Comparison of ENCODE assay signal across 8 mouse cellular contexts in the genomic region with DNA sequence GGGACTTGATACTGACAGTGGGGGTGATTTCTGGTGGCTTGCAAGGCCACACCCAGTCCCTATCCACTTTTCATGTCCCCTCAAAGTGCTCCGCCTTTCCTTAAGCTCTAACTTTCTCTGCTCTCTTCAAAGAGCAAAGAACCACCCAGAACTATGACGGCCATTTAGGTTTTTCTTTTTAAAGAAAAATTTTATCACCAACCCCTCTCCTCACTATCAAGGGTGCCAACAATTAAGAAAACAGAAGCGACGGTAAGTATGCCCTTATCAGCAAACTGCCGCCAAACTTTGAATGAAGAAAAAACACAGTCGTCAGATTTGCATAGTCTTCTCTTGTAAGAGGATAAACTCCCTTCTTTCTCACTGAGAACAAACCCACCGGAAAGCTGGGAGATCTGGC. TPM values are rescaled to one million over a fixed set of nuclear protein-coding genes. Genes with fewer than 3 reads are reported as not detected.
DNase-seq lines count a peak whose midpoint lies in the region; ATAC-seq and TF ChIP-seq lines count a peak whose summit lies in the region.

No protein-coding gene starts in this region.

- peak overlapping the region; percentile 94 for H3K4me3 ChIP-seq in heart, adult 2 months
- H3K4me3 ChIP-seq in ES-E14 (ENCODE audit: insufficient read depth in 1 of 2, low read depth in 1 of 2, low read length in 2 of 2, poor library complexity in 1 of 2, severe bottlenecking in 1 of 2) = peak overlapping the region; percentile 78 to 92
- H3K4me3 ChIP-seq in forebrain, postnatal 0 days (ENCODE audit: low read depth, low read length) = peak overlapping the region; percentile 85
- peak overlapping the region; percentile 91 for H3K4me3 ChIP-seq in liver, embryonic 16.5 days (ENCODE audit: low read depth, low read length)

- intact Hi-C loops in heart, adult 2 months (cut with DNase I) = loop anchor here (5.0 kb wide), 2 partner anchors 53 to 72 kb away; a partner anchor contains a TSS

- no peak for TF ChIP-seq CTCF in heart, adult 2 months (IDR thresholded peaks at IDR 0.05)
- no peak for TF ChIP-seq CTCF in forebrain, postnatal 0 days (IDR thresholded peaks at IDR 0.05; ENCODE audit: low read depth)

- TF ChIP-seq POLR2A in heart, adult 2 months (IDR thresholded peaks at IDR 0.05; ENCODE audit: insufficient read depth, low read depth, low read length) = no peak

- H3K9ac ChIP-seq in heart, adult 2 months (ENCODE audit: low read depth, low read length) = no peak overlapping the region
- peak overlapping the region; percentile 87 for H3K9ac ChIP-seq in ES-E14 (ENCODE audit: insufficient read depth, low read depth, low read length, poor library complexity, severe bottlenecking)
- peak overlapping the region; percentile 81; the same call in 1 of the 2 replicates for H3K9ac ChIP-seq in forebrain, postnatal 0 days
- H3K9ac ChIP-seq in liver, embryonic 16.5 days (ENCODE audit: low read depth, low read length) = peak overlapping the region; percentile 73

- no peaks in the 10 kb centered on the region for H3K27me3 ChIP-seq in heart, adult 2 months (ENCODE audit: control insufficient read depth, insufficient read depth, low read length)
- H3K27me3 ChIP-seq in forebrain, postnatal 0 days (ENCODE audit: insufficient read depth, low read length) = no peaks in the 10 kb centered on the region
- no peaks in the 10 kb centered on the region for H3K27me3 ChIP-seq in liver, embryonic 16.5 days (ENCODE audit: control insufficient read depth, insufficient read depth, low read depth, low read length)

- no peaks in the 10 kb centered on the region; the same call in 1 of the 2 replicates for H3K4me1 ChIP-seq in heart, adult 2 months (ENCODE audit: control insufficient read depth, insufficient read depth, low read length)
- H3K4me1 ChIP-seq in ES-E14 (ENCODE audit: control insufficient read depth in 2 of 2, insufficient read depth in 2 of 2, low read length in 2 of 2, poor library complexity in 1 of 2) = peaks cover 0 to 7% of the 10 kb centered on the region in 2 experiments; a peak in 2 of 4 replicates
- H3K4me1 ChIP-seq in forebrain, postnatal 0 days (ENCODE audit: insufficient read depth) = peaks cover 10% of the 10 kb centered on the region; the same call in 1 of the 2 replicates
- peaks cover 29% of the 10 kb centered on the region for H3K4me1 ChIP-seq in liver, embryonic 16.5 days (ENCODE audit: control insufficient read depth, low read depth, low read length)

- H3K36me3 ChIP-seq in heart, adult 2 months (ENCODE audit: control insufficient read depth, insufficient read depth, low read length) = no peaks in the 10 kb centered on the region
- H3K36me3 ChIP-seq in ES-E14 (ENCODE audit: control insufficient read depth, insufficient read depth, low read length, poor library complexity, severe bottlenecking) = no peaks in the 10 kb centered on the region
- no peaks in the 10 kb centered on the region for H3K36me3 ChIP-seq in forebrain, postnatal 0 days (ENCODE audit: insufficient read depth)
- H3K36me3 ChIP-seq in liver, embryonic 16.5 days (ENCODE audit: control insufficient read depth, insufficient read depth) = no peaks in the 10 kb centered on the region

- in situ Hi-C loops in ES-E14 (cut with MboI; ENCODE audit: low sequenced_read_pairs in 2 of 2, unreplicated experiment in 2 of 2) = no loop called here

- H3K27ac ChIP-seq in heart, adult 2 months = no peak overlapping the region
- H3K27ac ChIP-seq in ES-E14 (ENCODE audit: insufficient read depth, low read depth, low read length, poor library complexity, severe bottlenecking) = no peak overlapping the region
- no peak overlapping the region for H3K27ac ChIP-seq in forebrain, postnatal 0 days (ENCODE audit: low read depth, low read length)
- peak overlapping the region; percentile 91 for H3K27ac ChIP-seq in liver, embryonic 16.5 days (ENCODE audit: low read length)

- no peaks in the 10 kb centered on the region for H3K79me2 ChIP-seq in heart, adult 2 months (replicated peaks; ENCODE audit: control insufficient read depth, insufficient read depth, low read length)

- TF ChIP-seq EP300 in heart, adult 2 months (IDR thresholded peaks at IDR 0.05; ENCODE audit: insufficient read depth, low read depth, low read length) = no peak

- DNase-seq in heart, adult 2 months = no peak
- DNase-seq in heart, adult 8-10 months (ENCODE audit: low spot score) = no peak
- DNase-seq in ES-E14 (ENCODE audit: low read depth, low spot score) (no peak), adipocyte (ENCODE audit: low spot score) (no peak)
- no peak for DNase-seq in forebrain, postnatal 0 days
- DNase-seq in layer of hippocampus, adult 18-20 months (ENCODE audit: low spot score in 2 of 2) = no peak
- DNase-seq in cerebellum, adult 8-10 months = no peak

- 4% methylated on average over 7 of the region's 7 CpGs for WGBS in heart, adult 2 months
- WGBS in forebrain, postnatal 0 days = 1% methylated on average over 7 of the region's 7 CpGs
- WGBS in liver, embryonic 16.5 days (ENCODE audit: insufficient replicate concordance) = under 1% methylated on average over 7 of the region's 7 CpGs

- H3K9me3 ChIP-seq in ES-E14 (ENCODE audit: control insufficient read depth, insufficient read depth, low read depth, low read length) = no peaks in the 10 kb centered on the region
- H3K9me3 ChIP-seq in forebrain, postnatal 0 days (ENCODE audit: low read length) = no peaks in the 10 kb centered on the region
- H3K9me3 ChIP-seq in liver, embryonic 16.5 days (replicated peaks; ENCODE audit: control insufficient read depth, low read length) = no peaks in the 10 kb centered on the region

- ATAC-seq in forebrain, postnatal 0 days = no peak
- ATAC-seq in liver, embryonic 16.5 days (ENCODE audit: low read depth) = no peak

- H3K4me2 ChIP-seq in forebrain, postnatal 0 days (ENCODE audit: low read depth) = peak overlapping the region; percentile 92
- H3K4me2 ChIP-seq in liver, embryonic 16.5 days (ENCODE audit: low read depth, low read length) = peak overlapping the region; percentile 99

TF ChIP-seq in ES-E14, 5 proteins besides CTCF, POLR2A, EP300 and RAD21:
- TF ChIP-seq MAFK (IDR thresholded peaks at IDR 0.05; ENCODE audit: insufficient read depth, low read depth, low read length) = no peak
- no peak for TF ChIP-seq ZC3H11A (IDR thresholded peaks at IDR 0.05; ENCODE audit: borderline replicate concordance, low read depth, low read length)
- TF ChIP-seq CHD2 (IDR thresholded peaks at IDR 0.05; ENCODE audit: low read depth, low read length) = no peak
- TF ChIP-seq ZNF384 (IDR thresholded peaks at IDR 0.05; ENCODE audit: low read depth, low read length) = no peak
- no peak for TF ChIP-seq HCFC1 (IDR thresholded peaks at IDR 0.05; ENCODE audit: borderline replicate concordance, insufficient read depth, low read length)

RNA-seq across cellular contexts. Expression of a gene that starts 0.5 kb away (rescaled TPM):
- 1 to 10 TPM; 3.3 to 4.5 TPM for total RNA-seq in heart, adult 2 months (2021)
- 2.0 and 4.5 TPM in 2 replicates for polyA plus RNA-seq in heart, adult 2 months (2012; rRNA removed)
- 1 to 10 TPM; 4.3 to 5.9 (median 5.4) TPM for total RNA-seq in heart, adult 8-10 months (2022)
- 38.2 and 45.2 TPM in 2 replicates for total RNA-seq in ES-E14 (2012; rRNA removed)
- 2.2 and 3.0 TPM in 2 replicates for total RNA-seq in forebrain, postnatal 0 days (2014; rRNA removed)
- 2.4 and 2.5 TPM in 2 replicates for polyA plus RNA-seq in forebrain, postnatal 0 days (2015; fragmentation: Nextera tagmentation; extraction: Ambion mirVana)
- 6.5 and 8.4 TPM in 2 replicates for polyA plus RNA-seq in liver, embryonic 16.5 days (2015; fragmentation: Nextera tagmentation; extraction: Ambion mirVana)
- total RNA-seq in layer of hippocampus, adult 18-20 months (2021) = 1 to 10 TPM; 4.0 to 5.0 TPM

RNA-seq across cellular contexts. Expression of a gene that starts 0.9 kb away (rescaled TPM):
- total RNA-seq in heart, adult 2 months (2021) = 1 to 10 TPM; 5.1 to 5.9 TPM
- polyA plus RNA-seq in heart, adult 2 months (2012; rRNA removed) = 2.5 and 4.7 TPM in 2 replicates
- 1 to 10 TPM; 4.8 to 7.6 (median 6.3) TPM for total RNA-seq in heart, adult 8-10 months (2022)
- total RNA-seq in ES-E14 (2012; rRNA removed) = 1.3 and 2.0 TPM in 2 replicates
- total RNA-seq in forebrain, postnatal 0 days (2014; rRNA removed) = 36.7 and 37.2 TPM in 2 replicates
- polyA plus RNA-seq in forebrain, postnatal 0 days (2015; fragmentation: Nextera tagmentation; extraction: Ambion mirVana) = 41.4 and 51.2 TPM in 2 replicates
- 3.1 and 3.4 TPM in 2 replicates for polyA plus RNA-seq in liver, embryonic 16.5 days (2015; fragmentation: Nextera tagmentation; extraction: Ambion mirVana)
- 10 to 100 TPM; 17.7 to 21.9 TPM for total RNA-seq in layer of hippocampus, adult 18-20 months (2021)

RNA-seq across cellular contexts. Expression of a gene that starts 52.8 kb away (rescaled TPM):
- total RNA-seq in heart, adult 2 months (2021) = 10 to 100 TPM; 13.2 to 17.2 TPM
- 4.3 and 9.3 TPM in 2 replicates for polyA plus RNA-seq in heart, adult 2 months (2012; rRNA removed)
- total RNA-seq in heart, adult 8-10 months (2022) = 10 to 100 TPM; 11.9 to 15.0 (median 14.2) TPM
- 19.7 and 21.2 TPM in 2 replicates for total RNA-seq in ES-E14 (2012; rRNA removed)
- total RNA-seq in forebrain, postnatal 0 days (2014; rRNA removed) = 24.3 and 24.7 TPM in 2 replicates
- polyA plus RNA-seq in forebrain, postnatal 0 days (2015; fragmentation: Nextera tagmentation; extraction: Ambion mirVana) = 13.3 and 16.2 TPM in 2 replicates
- 18.7 and 19.0 TPM in 2 replicates for polyA plus RNA-seq in liver, embryonic 16.5 days (2015; fragmentation: Nextera tagmentation; extraction: Ambion mirVana)
- 10 to 100 TPM in 1 of 2 experiments, 1 to 10 TPM in 1; 7.5 to 11.6 TPM for total RNA-seq in layer of hippocampus, adult 18-20 months (2021)
